ENCODE assay signal across 11 mouse cellular contexts in genomic region chr8:84179946-84180345, GRCm38 (mm10). TPM values are rescaled to one million over a fixed set of nuclear protein-coding genes. Genes with fewer than 3 reads are reported as not detected.
A peak's percentile ranks its signal among the peaks of the same experiment; 100 is the strongest.
DNase-seq lines count a peak whose midpoint lies in the region; ATAC-seq lines count a peak whose summit lies in the region.
"Had no signal": no experiment of that assay in that cellular context is flagged by ENCODE, and none has a peak within 500 bp of the region (broad histone marks: within the 10 kb centered on the region; RNA-seq: fewer than 3 reads in every experiment).

No protein-coding gene starts in this region.

- H3K4me2 ChIP-seq in heart, embryonic 14.5 days (ENCODE audit: low read length), result peak overlapping the region; percentile 61
- H3K4me2 ChIP-seq in embryonic facial prominence, embryonic 13.5 days, result peak overlapping the region; percentile 64
- peak overlapping the region; percentile 46 for H3K4me2 ChIP-seq in intestine, embryonic 14.5 days (ENCODE audit: low read length)
- H3K4me2 ChIP-seq in midbrain, embryonic 15.5 days, result peak overlapping the region; percentile 79

- H3K9ac ChIP-seq in heart, embryonic 14.5 days (ENCODE audit: low read length), result peak overlapping the region; percentile 65
- H3K9ac ChIP-seq in embryonic facial prominence, embryonic 13.5 days, result peak overlapping the region; percentile 69
- H3K9ac ChIP-seq in intestine, embryonic 14.5 days (ENCODE audit: low read length), result peak overlapping the region; percentile 42
- peak overlapping the region; percentile 45 for H3K9ac ChIP-seq in midbrain, embryonic 15.5 days

- 34% methylated on average over 4 of the region's 4 CpGs for WGBS in heart, embryonic 14.5 days
- 11% methylated on average over 4 of the region's 4 CpGs for WGBS in embryonic facial prominence, embryonic 13.5 days
- WGBS in intestine, embryonic 14.5 days, result 10% methylated on average over 4 of the region's 4 CpGs
- WGBS in midbrain, embryonic 15.5 days, result 2% methylated on average over 4 of the region's 4 CpGs

- DNase-seq in heart, adult 18-20 months, result no peak
- no peak for DNase-seq in intestine, embryonic 14.5 days (ENCODE audit: low spot score)
- DNase-seq in thymus, postnatal 25 days, result no peak
- DNase-seq in right cerebral cortex, postnatal 10 days (ENCODE audit: low spot score in 2 of 2), result no peak
- DNase-seq in urinary bladder, postnatal 36 days (ENCODE audit: low spot score in 2 of 2), result no peak
- DNase-seq: cerebellum, adult 8-10 months had no signal

- peak overlapping the region in 1 of 2 experiments; percentile 23; a peak in 1 of 4 replicates for H3K4me3 ChIP-seq in heart, embryonic 14.5 days (ENCODE audit: control insufficient read depth in 1 of 2, insufficient read depth in 1 of 2, low read depth in 1 of 2, low read length in 2 of 2)
- peak overlapping the region; percentile 29 for H3K4me3 ChIP-seq in embryonic facial prominence, embryonic 13.5 days
- peak overlapping the region; percentile 10 for H3K4me3 ChIP-seq in intestine, embryonic 14.5 days (ENCODE audit: low read depth, low read length)
- H3K4me3 ChIP-seq in midbrain, embryonic 15.5 days, result peak overlapping the region; percentile 29
- H3K4me3 ChIP-seq: layer of hippocampus, adult 2 months had no signal

- peaks cover 22 to 56% of the 10 kb centered on the region in 2 experiments for H3K4me1 ChIP-seq in heart, embryonic 14.5 days (ENCODE audit: control insufficient read depth in 2 of 2, insufficient read depth in 2 of 2, low read length in 2 of 2)
- peaks cover 70% of the 10 kb centered on the region for H3K4me1 ChIP-seq in embryonic facial prominence, embryonic 13.5 days
- peaks cover 38% of the 10 kb centered on the region for H3K4me1 ChIP-seq in intestine, embryonic 14.5 days (replicated peaks; ENCODE audit: control insufficient read depth, insufficient read depth, low read length)
- peaks cover 57% of the 10 kb centered on the region for H3K4me1 ChIP-seq in midbrain, embryonic 15.5 days

- peak overlapping the region in 1 of 2 experiments; percentile 69; a peak in 1 of 4 replicates for H3K27ac ChIP-seq in heart, embryonic 14.5 days (replicated peaks in 1 of 2; ENCODE audit: control insufficient read depth in 1 of 2, insufficient read depth in 1 of 2, low read depth in 2 of 2, low read length in 2 of 2)
- H3K27ac ChIP-seq in embryonic facial prominence, embryonic 13.5 days, result peak overlapping the region; percentile 88
- no peak overlapping the region for H3K27ac ChIP-seq in intestine, embryonic 14.5 days (ENCODE audit: low read depth)
- peak overlapping the region; percentile 81 for H3K27ac ChIP-seq in midbrain, embryonic 15.5 days
- H3K27ac ChIP-seq: layer of hippocampus, adult 2 months had no signal

- no peaks in the 10 kb centered on the region for H3K9me3 ChIP-seq in heart, embryonic 14.5 days (ENCODE audit: control insufficient read depth, low read length)
- H3K9me3 ChIP-seq in embryonic facial prominence, embryonic 13.5 days, result no peaks in the 10 kb centered on the region
- no peaks in the 10 kb centered on the region for H3K9me3 ChIP-seq in intestine, embryonic 14.5 days (ENCODE audit: control insufficient read depth, low read length)
- no peaks in the 10 kb centered on the region for H3K9me3 ChIP-seq in midbrain, embryonic 15.5 days

- H3K27me3 ChIP-seq in heart, embryonic 14.5 days (ENCODE audit: control insufficient read depth, insufficient read depth, low read length), result no peaks in the 10 kb centered on the region
- no peaks in the 10 kb centered on the region for H3K27me3 ChIP-seq in embryonic facial prominence, embryonic 13.5 days
- no peaks in the 10 kb centered on the region for H3K27me3 ChIP-seq in intestine, embryonic 14.5 days (replicated peaks; ENCODE audit: control insufficient read depth, insufficient read depth, low read length)
- no peaks in the 10 kb centered on the region for H3K27me3 ChIP-seq in midbrain, embryonic 15.5 days (replicated peaks)

- no peak for ATAC-seq in heart, embryonic 14.5 days (ENCODE audit: insufficient number of reproducible peaks, insufficient read depth, low FRiP score, low read depth)
- no peak for ATAC-seq in embryonic facial prominence, embryonic 13.5 days (ENCODE audit: insufficient number of reproducible peaks, insufficient read depth, low FRiP score, low TSS enrichment, low read depth)
- ATAC-seq in intestine, embryonic 14.5 days (replicated peaks; ENCODE audit: low FRiP score, low TSS enrichment, low read depth), result no peak
- 0 out of 2 replicates have a peak, but pooled peaks have one; percentile 0 for ATAC-seq in midbrain, embryonic 15.5 days (replicated peaks)
- ATAC-seq: activated CD4-positive, CD25-positive, alpha-beta regulatory T cell, adult 4 months had no signal

- peaks cover 6% of the 10 kb centered on the region; the same call in 1 of the 2 replicates for H3K36me3 ChIP-seq in heart, embryonic 14.5 days (ENCODE audit: control insufficient read depth, insufficient read depth, low read length)
- peaks cover 29% of the 10 kb centered on the region for H3K36me3 ChIP-seq in embryonic facial prominence, embryonic 13.5 days
- peaks cover 11% of the 10 kb centered on the region; the same call in 1 of the 2 replicates for H3K36me3 ChIP-seq in intestine, embryonic 14.5 days (ENCODE audit: control insufficient read depth, insufficient read depth, low read length)
- 0 out of 2 replicates have a peak, but pooled peaks cover 2% of the 10 kb centered on the region for H3K36me3 ChIP-seq in midbrain, embryonic 15.5 days (replicated peaks)

RNA-seq across cellular contexts. Expression of gene Nanos3, which starts 5.1 kb away (rescaled TPM):
- 2.4 and 3.8 TPM in 2 replicates for polyA plus RNA-seq in heart, embryonic 14.5 days (2014; fragmentation: Nextera tagmentation; extraction: Ambion mirVana)
- total RNA-seq in heart, adult 18-20 months (2021), result 1 to 10 TPM in 1 of 2 experiments, not detected in 1; 1.2 TPM
- polyA plus RNA-seq in embryonic facial prominence, embryonic 13.5 days (2015; fragmentation: Nextera tagmentation; extraction: Ambion mirVana), result 2.9 and 5.2 TPM in 2 replicates
- 4.1 and 4.4 TPM in 2 replicates for polyA plus RNA-seq in intestine, embryonic 14.5 days (2014; fragmentation: Nextera tagmentation; extraction: Ambion mirVana)
- 8.1 and 8.5 TPM in 2 replicates for polyA plus RNA-seq in midbrain, embryonic 15.5 days (2015; fragmentation: Nextera tagmentation; extraction: Ambion mirVana)

RNA-seq across cellular contexts. Expression of gene 4930432K21Rik, which starts 32.1 kb away (rescaled TPM):
- polyA plus RNA-seq in heart, embryonic 14.5 days (2014; fragmentation: Nextera tagmentation; extraction: Ambion mirVana), result 0.43 and 0.63 TPM in 2 replicates
- total RNA-seq in heart, adult 18-20 months (2021), result under 1 TPM; 0.35 to 0.59 TPM
- 1.4 and 1.8 TPM in 2 replicates for polyA plus RNA-seq in embryonic facial prominence, embryonic 13.5 days (2015; fragmentation: Nextera tagmentation; extraction: Ambion mirVana)
- 0.48 and 0.92 TPM in 2 replicates for polyA plus RNA-seq in intestine, embryonic 14.5 days (2014; fragmentation: Nextera tagmentation; extraction: Ambion mirVana)
- polyA plus RNA-seq in midbrain, embryonic 15.5 days (2015; fragmentation: Nextera tagmentation; extraction: Ambion mirVana), result 2.5 and 2.9 TPM in 2 replicates

RNA-seq across cellular contexts. Expression of gene Cc2d1a, which starts 32.2 kb away (rescaled TPM):
- polyA plus RNA-seq in heart, embryonic 14.5 days (2014; fragmentation: Nextera tagmentation; extraction: Ambion mirVana), result 9.3 and 11.8 TPM in 2 replicates
- 10 to 100 TPM; 10.9 to 13.0 TPM for total RNA-seq in heart, adult 18-20 months (2021)
- polyA plus RNA-seq in embryonic facial prominence, embryonic 13.5 days (2015; fragmentation: Nextera tagmentation; extraction: Ambion mirVana), result 28.2 and 30.7 TPM in 2 replicates
- polyA plus RNA-seq in intestine, embryonic 14.5 days (2014; fragmentation: Nextera tagmentation; extraction: Ambion mirVana), result 17.4 and 19.5 TPM in 2 replicates
- polyA plus RNA-seq in midbrain, embryonic 15.5 days (2015; fragmentation: Nextera tagmentation; extraction: Ambion mirVana), result 52.5 and 53.3 TPM in 2 replicates

RNA-seq across cellular contexts. Expression of gene Podnl1, which starts 54.2 kb away (rescaled TPM):
- 0.08 and 0.16 TPM in 2 replicates for polyA plus RNA-seq in heart, embryonic 14.5 days (2014; fragmentation: Nextera tagmentation; extraction: Ambion mirVana)
- total RNA-seq in heart, adult 18-20 months (2021), result under 1 TPM in 1 of 2 experiments, not detected in 1; 0.10 TPM
- polyA plus RNA-seq in embryonic facial prominence, embryonic 13.5 days (2015; fragmentation: Nextera tagmentation; extraction: Ambion mirVana), result 1.6 and 2.0 TPM in 2 replicates
- polyA plus RNA-seq in intestine, embryonic 14.5 days (2014; fragmentation: Nextera tagmentation; extraction: Ambion mirVana), result 0.46 and 0.49 TPM in 2 replicates
- polyA plus RNA-seq in midbrain, embryonic 15.5 days (2015; fragmentation: Nextera tagmentation; extraction: Ambion mirVana), result 0.68 and 0.73 TPM in 2 replicates
- total RNA-seq: layer of hippocampus, adult 2 months had no signal

RNA-seq across cellular contexts. Expression of gene Zswim4, which starts 56.9 kb away (rescaled TPM):
- 6.7 and 7.3 TPM in 2 replicates for polyA plus RNA-seq in heart, embryonic 14.5 days (2014; fragmentation: Nextera tagmentation; extraction: Ambion mirVana)
- 1 to 10 TPM; 6.4 to 6.6 TPM for total RNA-seq in heart, adult 18-20 months (2021)
- 19.6 and 22.6 TPM in 2 replicates for polyA plus RNA-seq in embryonic facial prominence, embryonic 13.5 days (2015; fragmentation: Nextera tagmentation; extraction: Ambion mirVana)
- polyA plus RNA-seq in intestine, embryonic 14.5 days (2014; fragmentation: Nextera tagmentation; extraction: Ambion mirVana), result 10.9 and 11.5 TPM in 2 replicates
- polyA plus RNA-seq in midbrain, embryonic 15.5 days (2015; fragmentation: Nextera tagmentation; extraction: Ambion mirVana), result 33.2 and 33.3 TPM in 2 replicates
